Mouse (Mus musculus) heart, adult 2 months (tissue): ENCODE measurements around the gene Pigq. TPM values are rescaled to one million over a fixed set of nuclear protein-coding genes. Genes with fewer than 3 reads are reported as not detected.
A peak's percentile ranks its signal among the peaks of the same experiment; 100 is the strongest.

Experiments used
- DNase-seq, 2 experiments: peaks; one replicate each; pipeline ENCODE4 v3.0.0; 2021
- H3K27ac ChIP-seq: fragments of 200-600 bp; 2 replicates; pipeline ENCODE4 v1.8.1; 2022
- H3K27me3 ChIP-seq: fragments of 200-500 bp; 2 replicates; pipeline ENCODE4 v1.6.1; 2012; ENCODE audit warnings: mild to moderate bottlenecking, low read length, inconsistent platforms, mixed read lengths; ENCODE audit not compliant: control insufficient read depth, insufficient read depth
- H3K36me3 ChIP-seq: fragments of 200-500 bp; 2 replicates; pipeline ENCODE4 v1.6.1; 2012; ENCODE audit warnings: low read length, inconsistent platforms; ENCODE audit not compliant: control insufficient read depth, insufficient read depth
- H3K4me1 ChIP-seq: fragments of 200-500 bp; 2 replicates; pipeline ENCODE4 v1.6.1; 2011; ENCODE audit warnings: low read length; ENCODE audit not compliant: control insufficient read depth, insufficient read depth
- H3K4me3 ChIP-seq: fragments of 200-600 bp; 2 replicates; pipeline ENCODE4 v1.8.1; 2022
- H3K79me2 ChIP-seq: fragments of 200-500 bp; replicated peaks from 2 replicates; pipeline ENCODE4 v1.6.1; 2012; ENCODE audit warnings: mild to moderate bottlenecking, inconsistent platforms, low read length, moderate library complexity, mixed read lengths; ENCODE audit not compliant: control insufficient read depth, insufficient read depth
- H3K9ac ChIP-seq: fragments of 200-500 bp; 2 replicates; pipeline ENCODE4 v1.6.1; 2012; ENCODE audit warnings: low read depth, mild to moderate bottlenecking, control low read depth, inconsistent platforms, low read length, mixed read lengths
- CTCF ChIP-seq: fragments of 200-600 bp; IDR thresholded peaks from 2 replicates; pipeline ENCODE4 v1.8.1; 2022; ENCODE audit warnings: antibody characterized with exemption, mild to moderate bottlenecking, moderate library complexity
- EP300 ChIP-seq: fragments of 200-500 bp; IDR thresholded peaks from 2 replicates; pipeline ENCODE4 v1.6.1; 2011; ENCODE audit warnings: low read depth, low read length, control low read depth; ENCODE audit not compliant: insufficient read depth
- POLR2A ChIP-seq: fragments of 200-500 bp; IDR thresholded peaks from 2 replicates; pipeline ENCODE4 v1.6.1; 2011; ENCODE audit warnings: mild to moderate bottlenecking, low read depth, low read length, control low read depth; ENCODE audit not compliant: insufficient read depth
- WGBS: fragments of 180-500 bp; shearing (Covaris S2); methylation state at CpG from one replicate; pipeline ENCODE4 v1.1.7; 2018; 5-methylcytosine and 5-hydroxymethylcytosine counted together
- intact Hi-C: fragments of 180-260 bp; cut with DNase I; formaldehyde crosslinking; loops from one replicate; pipeline ENCODE4 v1.15.1; 2025
- polyA plus RNA-seq: library from polyadenylated mRNA; depleted of rRNA; stranded (reverse); fragments of >200 nt; gene quantifications from 2 replicates; pipeline ENCODE4 v1.2.3, GENCODE M21; 2012
- total RNA-seq, 2 experiments: library from RNA; stranded (reverse); gene quantifications; 2 replicates each; pipeline ENCODE4 v1.2.3; 2021

Gene Pigq
- total and polyA plus RNA-seq, 3 experiments = 40.8 to 74.7 (median 48.7) TPM

GRCm38 (mm10) chr17:25970954-25971707, 26.4 kb upstream of the Pigq start:
- intact Hi-C loops = no loop called here
- H3K4me1 ChIP-seq = peaks cover 4% of the 10 kb centered on the region; the same call in 1 of the 2 replicates
- no peak for DNase-seq
- H3K79me2 ChIP-seq = peaks cover 4% of the 10 kb centered on the region; the same call in 1 of the 2 replicates
- 68% methylated on average over 4 of the region's 4 CpGs for WGBS
- H3K27me3 ChIP-seq = no peaks in the 10 kb centered on the region
- no peaks in the 10 kb centered on the region for H3K36me3 ChIP-seq
- no peak overlapping the region for H3K9ac ChIP-seq
- TF ChIP-seq POLR2A = no peak
- no peak for TF ChIP-seq EP300
- TF ChIP-seq CTCF = no peak
- H3K4me3 ChIP-seq = no peak overlapping the region
- H3K27ac ChIP-seq = no peak overlapping the region

GRCm38 (mm10) chr17:25970448-25970847, 25.7 kb upstream of the Pigq start:
- H3K79me2 ChIP-seq = peaks cover 4% of the 10 kb centered on the region; the same call in 1 of the 2 replicates
- intact Hi-C loops = no loop called here
- WGBS = 87% methylated on average over 9 of the region's 9 CpGs
- peaks cover 4% of the 10 kb centered on the region; the same call in 1 of the 2 replicates for H3K4me1 ChIP-seq
- H3K4me3 ChIP-seq = no peak overlapping the region
- DNase-seq = no peak
- no peaks in the 10 kb centered on the region for H3K27me3 ChIP-seq
- no peak for TF ChIP-seq EP300
- 0 out of 2 replicates have a peak, but pooled peaks have one; percentile 6 for TF ChIP-seq CTCF
- TF ChIP-seq POLR2A = no peak
- H3K27ac ChIP-seq = no peak overlapping the region
- H3K9ac ChIP-seq = no peak overlapping the region
- H3K36me3 ChIP-seq = no peaks in the 10 kb centered on the region

GRCm38 (mm10) chr17:25968176-25968575, 23.4 kb upstream of the Pigq start:
- no peaks in the 10 kb centered on the region for H3K79me2 ChIP-seq
- no peaks in the 10 kb centered on the region for H3K36me3 ChIP-seq
- TF ChIP-seq EP300 (no peak), POLR2A (no peak), CTCF (no peak)
- H3K4me3 ChIP-seq = no peak overlapping the region
- DNase-seq = no peak
- peak overlapping the region; percentile 38; the same call in 1 of the 2 replicates for H3K27ac ChIP-seq
- intact Hi-C loops = no loop called here
- peaks cover 4% of the 10 kb centered on the region; the same call in 1 of the 2 replicates for H3K4me1 ChIP-seq
- H3K9ac ChIP-seq = no peak overlapping the region
- 59% methylated on average over 1 of the region's 1 CpGs for WGBS
- no peaks in the 10 kb centered on the region for H3K27me3 ChIP-seq

DNA sequence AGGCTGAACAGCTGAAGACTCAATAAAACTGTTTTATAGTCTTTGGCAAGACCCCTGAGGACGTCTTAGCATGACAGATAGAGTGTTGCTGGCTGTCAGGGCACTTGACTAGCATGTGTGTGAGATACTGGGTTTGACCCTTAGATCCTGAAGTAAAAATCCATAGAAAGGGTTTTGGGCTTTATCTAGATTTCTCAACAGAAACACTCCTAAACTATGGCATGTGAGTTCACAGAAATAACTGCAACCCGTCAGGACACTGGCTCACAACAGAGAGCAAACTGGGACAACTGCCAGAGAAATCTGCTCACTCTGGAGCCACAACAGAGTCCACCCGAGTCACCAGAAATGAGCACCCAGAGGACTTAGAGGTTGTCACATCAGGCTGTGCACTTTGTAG, 22.9 kb upstream of the Pigq start:
- DNase-seq = peak in 1 of 2 experiments; percentile 26
- 26% methylated on average over 3 of the region's 3 CpGs for WGBS
- intact Hi-C loops = no loop called here
- Histone ChIP-seq H3K79me2 (no peaks in the 10 kb centered on the region), H3K27me3 (no peaks in the 10 kb centered on the region), H3K4me1 (peaks cover 4% of the 10 kb centered on the region; the same call in 1 of the 2 replicates), H3K4me3 (no peak overlapping the region), H3K27ac (peak overlapping the region; percentile 30), H3K36me3 (no peaks in the 10 kb centered on the region), H3K9ac (no peak overlapping the region)
- no peak for TF ChIP-seq CTCF
- TF ChIP-seq EP300 = no peak
- no peak for TF ChIP-seq POLR2A

GRCm38 (mm10) chr17:25964271-25964670, 19.5 kb upstream of the Pigq start:
- H3K27ac ChIP-seq = no peak overlapping the region
- intact Hi-C loops = no loop called here
- H3K27me3 ChIP-seq = no peaks in the 10 kb centered on the region
- H3K9ac ChIP-seq = no peak overlapping the region
- WGBS = 87% methylated on average over 7 of the region's 7 CpGs
- peaks cover 4% of the 10 kb centered on the region; the same call in 1 of the 2 replicates for H3K4me1 ChIP-seq
- no peaks in the 10 kb centered on the region for H3K36me3 ChIP-seq
- TF ChIP-seq POLR2A (no peak), CTCF (no peak), EP300 (no peak)
- no peak for DNase-seq
- H3K4me3 ChIP-seq = no peak overlapping the region
- H3K79me2 ChIP-seq = no peaks in the 10 kb centered on the region

DNA sequence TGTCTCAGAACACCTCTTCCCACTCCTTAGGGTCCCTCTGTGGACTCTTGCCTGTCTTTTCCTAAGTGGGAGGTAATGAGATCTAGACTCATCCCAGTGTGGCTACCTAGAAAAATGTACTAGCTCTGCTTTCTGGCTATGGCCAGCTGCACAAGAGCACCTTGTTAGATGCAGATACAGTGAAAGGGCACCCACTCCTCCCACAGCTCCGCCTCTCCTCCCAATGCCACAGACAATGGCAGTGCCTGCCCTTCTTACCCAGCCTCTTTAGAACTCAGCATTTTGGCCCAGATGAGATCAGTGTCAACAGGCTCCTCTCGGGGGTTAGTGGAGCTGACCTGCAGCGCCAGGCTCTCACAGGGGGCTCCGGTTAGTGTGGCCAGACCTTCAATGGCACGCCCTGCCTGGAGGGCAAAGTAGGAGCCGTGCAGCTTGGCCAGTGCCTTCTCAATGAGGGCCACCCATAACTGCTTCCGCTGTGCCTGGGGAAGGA, 17.7 kb upstream of the Pigq start:
- Histone ChIP-seq H3K9ac (no peak overlapping the region), H3K27me3 (no peaks in the 10 kb centered on the region), H3K36me3 (no peaks in the 10 kb centered on the region), H3K79me2 (no peaks in the 10 kb centered on the region), H3K27ac (no peak overlapping the region), H3K4me1 (peaks cover 1% of the 10 kb centered on the region; the same call in 1 of the 2 replicates), H3K4me3 (no peak overlapping the region)
- WGBS = 98% methylated on average over 7 of the region's 7 CpGs
- intact Hi-C loops = no loop called here
- TF ChIP-seq CTCF (no peak), EP300 (no peak), POLR2A (no peak)
- no peak for DNase-seq
